Mouse (Mus musculus) ovary, postnatal 14 days (tissue): ENCODE data around the gene Amotl2.

Source experiments
- DNase-seq: peaks from one replicate; pipeline ENCODE4 v3.0.0; 2022; ENCODE audit warnings: low spot score

Amotl2 gene

GRCm38 (mm10) chr9:102777631-102778591 is 61.4 kb downstream of the Amotl2 start:
- no peak for DNase-seq

GRCm38 (mm10) chr9:102779493-102779892 is 63.0 kb downstream of the Amotl2 start:
- peak; percentile 90 for DNase-seq
